Mouse (Mus musculus): ENCODE results near the gene Lcmt2. TPM values are rescaled to one million over a fixed set of nuclear protein-coding genes. Genes with fewer than 3 reads are reported as not detected.

Lcmt2 gene
- polyA plus RNA-seq, 1 experiment from 2014 or later: 8.8 TPM

DNA sequence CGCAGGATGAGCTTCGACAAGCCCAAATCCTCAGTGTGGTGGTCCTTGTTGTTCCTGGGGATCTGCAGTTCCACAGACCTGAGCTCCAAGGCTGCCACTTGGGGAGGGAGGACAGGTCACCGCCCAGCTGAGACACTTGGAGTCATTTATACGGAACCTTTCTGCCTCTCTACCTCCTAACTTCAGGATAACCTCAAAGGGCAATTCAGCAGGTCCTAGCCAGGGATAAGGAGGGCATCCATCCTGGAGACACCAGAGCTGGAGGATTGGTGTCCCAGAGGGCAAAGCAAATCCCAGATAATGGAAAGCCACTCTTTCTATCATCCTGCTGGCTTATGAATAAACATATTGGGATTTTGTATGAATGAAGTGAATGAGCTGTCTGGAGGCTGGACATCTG, 30.8 kb downstream of the Lcmt2 start, which contains the start of gene Tgm7:
Tgm7 (minus strand) TSS at position 101 of the 400 bp plus-strand sequence.
- 65% methylated on average over 4 of the region's 4 CpGs for WGBS (ENCODE audit: insufficient replicate concordance)
- no peaks in the 10 kb centered on the region for H3K4me1 ChIP-seq (replicated peaks)

GRCm38 (mm10) chr2:121105940-121106339, 34.5 kb downstream of the Lcmt2 start:
- H3K27me3 ChIP-seq: peaks cover under 1% of the 10 kb centered on the region; the same call in 1 of the 2 replicates
- no peak overlapping the region for H3K9ac ChIP-seq
- no peaks in the 10 kb centered on the region for H3K36me3 ChIP-seq (replicated peaks)
- no peak overlapping the region for H3K27ac ChIP-seq (replicated peaks)
- H3K4me3 ChIP-seq (replicated peaks): no peak overlapping the region
- H3K4me2 ChIP-seq: no peak overlapping the region
- peaks cover 3% of the 10 kb centered on the region; the same call in 1 of the 2 replicates for H3K4me1 ChIP-seq (replicated peaks)
- ATAC-seq (ENCODE audit: insufficient read depth): no peak; the same call in 1 of the 2 replicates
- no peaks in the 10 kb centered on the region for H3K9me3 ChIP-seq (replicated peaks)

More for the DNA sequence above, 30.8 kb downstream of the Lcmt2 start, which contains the start of gene Tgm7:
- H3K27ac ChIP-seq (replicated peaks): no peak within 1 kb of the TSS
- ATAC-seq (ENCODE audit: insufficient read depth): no peak
- H3K4me2 ChIP-seq: no peak within 1 kb of the TSS
- H3K27me3 ChIP-seq: peaks cover 4% of the 10 kb centered on the region
- no peak within 1 kb of the TSS for H3K9ac ChIP-seq
- H3K4me3 ChIP-seq (replicated peaks): no peak within 1 kb of the TSS
- H3K9me3 ChIP-seq (replicated peaks): no peaks in the 10 kb centered on the region
- no peaks in the 10 kb centered on the region for H3K36me3 ChIP-seq (replicated peaks)

DNA sequence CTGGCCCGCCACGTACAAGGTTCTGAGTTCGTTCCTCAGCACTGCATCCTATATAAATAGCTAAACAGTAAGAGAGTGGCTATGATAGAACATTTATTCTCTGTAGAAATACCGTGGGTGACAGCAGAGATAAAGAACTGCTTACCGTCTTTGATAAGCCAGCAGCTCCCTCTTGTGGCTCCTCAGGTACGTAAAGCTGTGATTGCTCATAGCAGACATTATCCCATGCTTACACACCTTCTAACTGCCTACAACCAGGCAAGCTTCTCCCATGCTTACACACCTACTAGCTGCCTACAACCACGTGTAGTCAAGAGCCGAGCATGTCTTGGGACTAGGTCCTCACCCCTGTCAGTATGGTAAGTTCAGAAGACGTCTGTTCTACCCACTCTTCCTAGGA, 38.4 kb downstream of the Lcmt2 start:
- WGBS (ENCODE audit: insufficient replicate concordance): 18% methylated on average over 9 of the region's 9 CpGs
- ATAC-seq (ENCODE audit: insufficient read depth): no peak
- Histone ChIP-seq H3K27me3 (no peaks in the 10 kb centered on the region), H3K4me2 (peak overlapping the region; percentile 27; the same call in 1 of the 2 replicates), H3K9me3 (replicated peaks) (no peaks in the 10 kb centered on the region), H3K4me3 (replicated peaks) (no peak overlapping the region), H3K27ac (replicated peaks) (no peak overlapping the region), H3K9ac (no peak overlapping the region), H3K4me1 (replicated peaks) (peaks cover 3% of the 10 kb centered on the region; the same call in 1 of the 2 replicates), H3K36me3 (replicated peaks) (no peaks in the 10 kb centered on the region)

DNA sequence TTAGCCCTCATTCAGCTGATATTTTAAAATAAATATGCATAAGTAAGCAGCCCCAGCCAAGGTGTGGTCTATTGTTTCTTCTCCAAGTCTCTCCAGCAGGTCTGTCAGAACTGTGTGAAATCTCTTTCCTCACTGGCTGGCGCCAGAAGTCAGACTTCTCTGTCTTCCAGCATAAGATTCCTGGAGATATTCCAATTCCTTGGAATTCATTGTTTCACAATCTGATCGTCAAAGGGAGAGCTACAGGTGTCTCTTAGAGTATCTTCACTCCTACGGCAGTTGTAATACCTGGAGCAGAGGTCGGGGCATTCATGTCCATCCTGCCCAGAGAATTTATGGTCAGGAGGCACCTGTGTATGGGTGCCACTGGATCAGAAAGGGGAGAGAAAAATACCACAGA, 50.7 kb downstream of the Lcmt2 start:
- Histone ChIP-seq H3K27ac (replicated peaks) (no peak overlapping the region), H3K9me3 (replicated peaks) (no peaks in the 10 kb centered on the region), H3K27me3 (no peaks in the 10 kb centered on the region; the same call in 1 of the 2 replicates), H3K4me1 (replicated peaks) (no peaks in the 10 kb centered on the region), H3K4me3 (replicated peaks) (no peak overlapping the region), H3K9ac (no peak overlapping the region), H3K36me3 (replicated peaks) (no peaks in the 10 kb centered on the region), H3K4me2 (no peak overlapping the region)
- 49% methylated on average over 4 of the region's 4 CpGs for WGBS (ENCODE audit: insufficient replicate concordance)
- ATAC-seq (ENCODE audit: insufficient read depth): no peak

- Histone ChIP-seq H3K9me3 (replicated peaks) (no peaks in the 10 kb centered on the region), H3K36me3 (replicated peaks) (no peaks in the 10 kb centered on the region), H3K27ac (replicated peaks) (no peak overlapping the region), H3K4me3 (replicated peaks) (no peak overlapping the region), H3K9ac (no peak overlapping the region), H3K4me2 (no peak overlapping the region), H3K4me1 (replicated peaks) (no peaks in the 10 kb centered on the region), H3K27me3 (no peaks in the 10 kb centered on the region; the same call in 1 of the 2 replicates)
- ATAC-seq (ENCODE audit: insufficient read depth): no peak
- 74% methylated on average over 3 of the region's 3 CpGs for WGBS (ENCODE audit: insufficient replicate concordance)
These were observed 51.9 kb downstream of the Lcmt2 start for GRCm38 (mm10) chr2:121088507-121088906.

GRCm38 (mm10) chr2:121085480-121086185, 54.8 kb downstream of the Lcmt2 start, which contains the start of gene Tgm5:
Tgm5 (minus strand) TSS chr2:121085841.
- Histone ChIP-seq H3K27ac (replicated peaks) (no peak within 1 kb of the TSS), H3K9me3 (replicated peaks) (no peaks in the 10 kb centered on the region), H3K27me3 (no peaks in the 10 kb centered on the region), H3K36me3 (replicated peaks) (no peaks in the 10 kb centered on the region), H3K4me1 (replicated peaks) (no peaks in the 10 kb centered on the region), H3K9ac (no peak within 1 kb of the TSS), H3K4me3 (replicated peaks) (no peak within 1 kb of the TSS), H3K4me2 (no peak within 1 kb of the TSS)
- ATAC-seq (ENCODE audit: insufficient read depth): no peak
- 20% methylated on average over 6 of the region's 6 CpGs for WGBS (ENCODE audit: insufficient replicate concordance)

DNA sequence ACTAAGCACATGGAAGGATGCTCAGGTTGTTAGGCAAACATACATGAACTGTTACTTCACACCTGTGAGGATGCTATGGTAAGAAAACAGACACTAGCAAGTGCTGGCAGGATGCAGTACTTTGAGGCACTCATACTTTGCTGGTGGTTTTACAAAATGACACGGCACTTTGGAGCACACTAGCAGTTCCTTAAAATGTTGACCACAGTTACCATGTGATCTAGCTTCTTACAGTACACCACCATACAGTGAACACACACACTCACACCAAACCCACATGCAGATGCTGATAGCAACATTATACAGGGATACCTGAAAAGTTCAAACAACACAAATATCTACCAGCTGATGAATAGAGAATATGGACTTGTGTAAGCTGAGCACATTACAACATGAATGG, 57.8 kb downstream of the Lcmt2 start:
- no peak for ATAC-seq (ENCODE audit: insufficient read depth)
- H3K27me3 ChIP-seq: 0 out of 2 replicates have a peak, but pooled peaks cover 2% of the 10 kb centered on the region
- H3K27ac ChIP-seq (replicated peaks): no peak overlapping the region
- no peak overlapping the region for H3K9ac ChIP-seq
- no peak overlapping the region for H3K4me3 ChIP-seq (replicated peaks)
- H3K36me3 ChIP-seq (replicated peaks): no peaks in the 10 kb centered on the region
- H3K9me3 ChIP-seq (replicated peaks): no peaks in the 10 kb centered on the region
- H3K4me2 ChIP-seq: no peak overlapping the region
- H3K4me1 ChIP-seq (replicated peaks): no peaks in the 10 kb centered on the region
- WGBS (ENCODE audit: insufficient replicate concordance): 8% methylated on average over 1 of the region's 1 CpGs

Other genes with a start within 250 kb of the Lcmt2 start
- gene Ubr1, start 169.9 kb downstream of the Lcmt2 start, polyA plus RNA-seq (2015; fragmentation: Nextera tagmentation; extraction: Ambion mirVana): 10.8 and 11.9 TPM in 2 replicates
- 2.2 and 2.6 TPM in 2 replicates for gene Tmem62, start 163.6 kb downstream of the Lcmt2 start, polyA plus RNA-seq (2015; fragmentation: Nextera tagmentation; extraction: Ambion mirVana)
- 51.1 and 52.6 TPM in 2 replicates for gene Ccndbp1, start 132.2 kb downstream of the Lcmt2 start, polyA plus RNA-seq (2015; fragmentation: Nextera tagmentation; extraction: Ambion mirVana)
- 161 and 174 TPM in 2 replicates for gene Epb42, start 103.6 kb downstream of the Lcmt2 start, polyA plus RNA-seq (2015; fragmentation: Nextera tagmentation; extraction: Ambion mirVana)
- gene Tgm5, start 54.8 kb downstream of the Lcmt2 start, polyA plus RNA-seq (2015; fragmentation: Nextera tagmentation; extraction: Ambion mirVana): not detected in 2 replicates
- gene Tgm7, start 30.9 kb downstream of the Lcmt2 start, polyA plus RNA-seq (2015; fragmentation: Nextera tagmentation; extraction: Ambion mirVana): not detected in 2 replicates
- gene Adal, start 225 bp downstream of the Lcmt2 start, polyA plus RNA-seq (2015; fragmentation: Nextera tagmentation; extraction: Ambion mirVana): 8.1 and 8.9 TPM in 2 replicates
- 17.8 and 21.8 TPM in 2 replicates for gene Tubgcp4, start 30.0 kb upstream of the Lcmt2 start, polyA plus RNA-seq (2015; fragmentation: Nextera tagmentation; extraction: Ambion mirVana)
- gene Zscan29, start 30.5 kb upstream of the Lcmt2 start, polyA plus RNA-seq (2015; fragmentation: Nextera tagmentation; extraction: Ambion mirVana): 3.8 and 4.3 TPM in 2 replicates
- gene Trp53bp1, start 130.8 kb upstream of the Lcmt2 start, polyA plus RNA-seq (2015; fragmentation: Nextera tagmentation; extraction: Ambion mirVana): 20.5 and 20.9 TPM in 2 replicates
- 0.09 and 0.13 TPM in 2 replicates for gene Map1a, start 148.9 kb upstream of the Lcmt2 start, polyA plus RNA-seq (2015; fragmentation: Nextera tagmentation; extraction: Ambion mirVana)
- 5.9 and 6.2 TPM in 2 replicates for gene Ppip5k1, start 214.7 kb upstream of the Lcmt2 start, polyA plus RNA-seq (2015; fragmentation: Nextera tagmentation; extraction: Ambion mirVana)
- 0.46 and 0.68 TPM in 2 replicates for gene Ckmt1, start 217.1 kb upstream of the Lcmt2 start, polyA plus RNA-seq (2015; fragmentation: Nextera tagmentation; extraction: Ambion mirVana)
- gene Strc, start 246.5 kb upstream of the Lcmt2 start, polyA plus RNA-seq (2015; fragmentation: Nextera tagmentation; extraction: Ambion mirVana): not detected in 2 replicates

All from liver, embryonic 15.5 days (tissue).